ENCODE assay signal across 1 mouse cellular context in genomic region chr11:69073065-69073888, GRCm38 (mm10).
TF ChIP-seq lines count a peak whose summit lies in the region.

No protein-coding gene starts in this region.

TF ChIP-seq in CH12.LX, 34 proteins besides CTCF, POLR2A, EP300 and RAD21:
- TF ChIP-seq ELF1 (IDR thresholded peaks at IDR 0.05; ENCODE audit: low read depth, low read length) (peak; percentile 88), NELFE (IDR thresholded peaks at IDR 0.05; ENCODE audit: low read depth, low read length) (peak; percentile 100), KAT2A (IDR thresholded peaks at IDR 0.05; ENCODE audit: insufficient replicate concordance, low read length) (peak; percentile 75; the same call in 1 of the 2 replicates), POLR2AphosphoS2 (IDR thresholded peaks at IDR 0.05; ENCODE audit: low read depth, low read length) (peak; percentile 100), JUN (IDR thresholded peaks at IDR 0.05; ENCODE audit: insufficient read depth, low read depth, low read length) (peak; percentile 91), TBP (conservative IDR thresholded peaks at IDR 0.05; ENCODE audit: low read depth, low read length) (peak; percentile 100), ETS1 (conservative IDR thresholded peaks at IDR 0.05; ENCODE audit: low read depth, low read length) (peak; percentile 99), HCFC1 (IDR thresholded peaks at IDR 0.05; ENCODE audit: low read depth, low read length) (peak; percentile 82), MAFK (IDR thresholded peaks at IDR 0.05; ENCODE audit: insufficient replicate concordance, low read length) (peak; percentile 95), USF2 (conservative IDR thresholded peaks at IDR 0.05; ENCODE audit: low read depth, low read length) (peak; percentile 62), ZC3H11A (IDR thresholded peaks at IDR 0.05; ENCODE audit: low read depth, low read length) (no peak; the same call in 1 of the 2 replicates), MYC (IDR thresholded peaks at IDR 0.05; ENCODE audit: low read depth, low read length) (peak; percentile 95), PAX5 (IDR thresholded peaks at IDR 0.05; ENCODE audit: low read length) (no peak), ZNF384 (IDR thresholded peaks at IDR 0.05; ENCODE audit: low read depth, low read length) (peak; percentile 76), E2F4 (IDR thresholded peaks at IDR 0.05; ENCODE audit: insufficient replicate concordance, low read depth, low read length) (peak; percentile 97), MEF2A (IDR thresholded peaks at IDR 0.05; ENCODE audit: borderline replicate concordance, low read depth, low read length) (peak; percentile 91), MXI1 (IDR thresholded peaks at IDR 0.05; ENCODE audit: low read depth, low read length) (peak; percentile 90), UBTF (IDR thresholded peaks at IDR 0.05; ENCODE audit: low read depth, low read length) (no peak), MAZ (IDR thresholded peaks at IDR 0.05; ENCODE audit: low read depth, low read length) (peak; percentile 97; the same call in 1 of the 2 replicates), ZKSCAN1 (IDR thresholded peaks at IDR 0.05; ENCODE audit: borderline replicate concordance, low read depth, low read length) (no peak; the same call in 1 of the 2 replicates), BHLHE40 (IDR thresholded peaks at IDR 0.05; ENCODE audit: low read depth, low read length) (peak; percentile 77), TCF12 (IDR thresholded peaks at IDR 0.05; ENCODE audit: low read depth, low read length) (peak; percentile 96), IRF4 (IDR thresholded peaks at IDR 0.05; ENCODE audit: low read depth, low read length) (peak; percentile 86), CHD1 (IDR thresholded peaks at IDR 0.05; ENCODE audit: low read depth, low read length) (no peak), SMC3 (IDR thresholded peaks at IDR 0.05; ENCODE audit: low read depth, low read length) (peak; percentile 28; the same call in 1 of the 2 replicates), GABPA (IDR thresholded peaks at IDR 0.05; ENCODE audit: insufficient replicate concordance, low read depth, low read length) (peak; percentile 12; the same call in 1 of the 2 replicates), NRF1 (IDR thresholded peaks at IDR 0.05; ENCODE audit: low read depth, low read length) (peak; percentile 63), ZMIZ1 (IDR thresholded peaks at IDR 0.05; ENCODE audit: low read depth, low read length) (peak; percentile 100), JUND (conservative IDR thresholded peaks at IDR 0.05; ENCODE audit: low read depth, low read length) (peak; percentile 97), SIN3A (IDR thresholded peaks at IDR 0.05; ENCODE audit: low read length) (peak; percentile 99), CHD2 (IDR thresholded peaks at IDR 0.05; ENCODE audit: low read length) (peak; percentile 89), RCOR1 (conservative IDR thresholded peaks at IDR 0.05; ENCODE audit: low read depth, low read length) (peak; percentile 99), USF1 (IDR thresholded peaks at IDR 0.05; ENCODE audit: low read depth, low read length) (no peak), MAX (IDR thresholded peaks at IDR 0.05; ENCODE audit: low read length) (peak; percentile 91)
TF ChIP-seq in CH12.LX: peak in this region for 28.
